Mouse (Mus musculus): ENCODE results near the gene Map3k4.
"Not testable (repeated sequence)": the region's sequence is repeated elsewhere in the genome, so short reads cannot be mapped to it uniquely, and the experiment has no call there.

- not testable (repeated sequence) for TF ChIP-seq CTCF (IDR thresholded peaks at IDR 0.05; ENCODE audit: low read depth, low read length); GATA1 (IDR thresholded peaks at IDR 0.05; ENCODE audit: borderline replicate concordance, low read length)
Observed at GRCm38 (mm10) chr17:12295926-12296325, 22.7 kb downstream of the Map3k4 start.

All from G1E (cell line).